Mouse (Mus musculus): ENCODE results near the gene Hsd17b12. TPM values are rescaled to one million over a fixed set of nuclear protein-coding genes. Genes with fewer than 3 reads are reported as not detected.

Hsd17b12 gene
- polyA plus RNA-seq, 1 experiment from 2014 or later: 98.4 TPM

- Histone ChIP-seq H3K36me3 (ENCODE audit: control insufficient read depth, insufficient read depth, low read length) (peaks cover 36% of the 10 kb centered on the region), H3K4me2 (no peak overlapping the region), H3K9me3 (ENCODE audit: control insufficient read depth, low read length) (no peaks in the 10 kb centered on the region), H3K27ac (ENCODE audit: low read depth, low read length) (no peak overlapping the region), H3K4me1 (replicated peaks; ENCODE audit: control insufficient read depth, insufficient read depth, low read length) (no peaks in the 10 kb centered on the region), H3K27me3 (replicated peaks; ENCODE audit: control insufficient read depth, insufficient read depth, low read length) (no peaks in the 10 kb centered on the region), H3K9ac (ENCODE audit: low read depth, low read length) (no peak overlapping the region), H3K4me3 (ENCODE audit: low read depth, low read length) (no peak overlapping the region)
- DNase-seq (ENCODE audit: low spot score) (peak; percentile 73), ATAC-seq (replicated peaks; ENCODE audit: low FRiP score) (no peak; the same call in 1 of the 2 replicates)
- WGBS: 7% methylated on average over 2 of the region's 2 CpGs
Measured at GRCm38 (mm10) chr2:94002331-94002730, 155.4 kb downstream of the Hsd17b12 start.

- DNase-seq (ENCODE audit: low spot score): no peak
- ATAC-seq (replicated peaks; ENCODE audit: low FRiP score): no peak
- Histone ChIP-seq H3K4me1 (replicated peaks; ENCODE audit: control insufficient read depth, insufficient read depth, low read length) (no peaks in the 10 kb centered on the region), H3K9ac (ENCODE audit: low read depth, low read length) (no peak overlapping the region), H3K36me3 (ENCODE audit: control insufficient read depth, insufficient read depth, low read length) (peaks cover 34% of the 10 kb centered on the region), H3K27ac (ENCODE audit: low read depth, low read length) (no peak overlapping the region), H3K27me3 (replicated peaks; ENCODE audit: control insufficient read depth, insufficient read depth, low read length) (no peaks in the 10 kb centered on the region), H3K4me3 (ENCODE audit: low read depth, low read length) (no peak overlapping the region), H3K9me3 (ENCODE audit: control insufficient read depth, low read length) (no peaks in the 10 kb centered on the region), H3K4me2 (no peak overlapping the region)
- WGBS: 81% methylated on average over 4 of the region's 4 CpGs
Measured at GRCm38 (mm10) chr2:94001918-94002317, 155.8 kb downstream of the Hsd17b12 start.

- no peaks in the 10 kb centered on the region for H3K27me3 ChIP-seq (replicated peaks; ENCODE audit: control insufficient read depth, insufficient read depth, low read length)
- no peak overlapping the region for H3K9ac ChIP-seq (ENCODE audit: low read depth, low read length)
- 91% methylated on average over 6 of the region's 6 CpGs for WGBS
- no peak for ATAC-seq (replicated peaks; ENCODE audit: low FRiP score)
- H3K4me3 ChIP-seq (ENCODE audit: low read depth, low read length): no peak overlapping the region
- no peak overlapping the region for H3K27ac ChIP-seq (ENCODE audit: low read depth, low read length)
- H3K4me2 ChIP-seq: no peak overlapping the region
- DNase-seq (ENCODE audit: low spot score): no peak
- H3K4me1 ChIP-seq (replicated peaks; ENCODE audit: control insufficient read depth, insufficient read depth, low read length): no peaks in the 10 kb centered on the region
- no peaks in the 10 kb centered on the region for H3K9me3 ChIP-seq (ENCODE audit: control insufficient read depth, low read length)
- peaks cover 31% of the 10 kb centered on the region for H3K36me3 ChIP-seq (ENCODE audit: control insufficient read depth, insufficient read depth, low read length)
Measured at GRCm38 (mm10) chr2:94001411-94001810, 156.4 kb downstream of the Hsd17b12 start.

GRCm38 (mm10) chr2:93996254-93996653 lies 161.5 kb downstream of the Hsd17b12 start, which contains the start of gene Gm27027:
Gm27027 (minus strand) TSS chr2:93996354.
- H3K36me3 ChIP-seq (ENCODE audit: control insufficient read depth, insufficient read depth, low read length): peaks cover 27% of the 10 kb centered on the region
- no peak for DNase-seq (ENCODE audit: low spot score)
- no peaks in the 10 kb centered on the region for H3K4me1 ChIP-seq (replicated peaks; ENCODE audit: control insufficient read depth, insufficient read depth, low read length)
- H3K9me3 ChIP-seq (ENCODE audit: control insufficient read depth, low read length): no peaks in the 10 kb centered on the region
- H3K4me2 ChIP-seq: no peak within 1 kb of the TSS
- no peak within 1 kb of the TSS for H3K4me3 ChIP-seq (ENCODE audit: low read depth, low read length)
- H3K27me3 ChIP-seq (replicated peaks; ENCODE audit: control insufficient read depth, insufficient read depth, low read length): no peaks in the 10 kb centered on the region
- ATAC-seq (replicated peaks; ENCODE audit: low FRiP score): no peak
- H3K9ac ChIP-seq (ENCODE audit: low read depth, low read length): no peak within 1 kb of the TSS
- WGBS: 92% methylated on average over 6 of the region's 6 CpGs
- no peak within 1 kb of the TSS for H3K27ac ChIP-seq (ENCODE audit: low read depth, low read length)

GRCm38 (mm10) chr2:93992810-93993209 lies 165.0 kb downstream of the Hsd17b12 start:
- DNase-seq (ENCODE audit: low spot score) (no peak), ATAC-seq (replicated peaks; ENCODE audit: low FRiP score) (no peak)
- no peaks in the 10 kb centered on the region for H3K9me3 ChIP-seq (ENCODE audit: control insufficient read depth, low read length)
- 76% methylated on average over 3 of the region's 3 CpGs for WGBS
- no peak overlapping the region for H3K9ac ChIP-seq (ENCODE audit: low read depth, low read length)
- H3K27ac ChIP-seq (ENCODE audit: low read depth, low read length): no peak overlapping the region
- H3K4me3 ChIP-seq (ENCODE audit: low read depth, low read length): no peak overlapping the region
- no peaks in the 10 kb centered on the region for H3K27me3 ChIP-seq (replicated peaks; ENCODE audit: control insufficient read depth, insufficient read depth, low read length)
- H3K4me2 ChIP-seq: no peak overlapping the region
- no peaks in the 10 kb centered on the region for H3K4me1 ChIP-seq (replicated peaks; ENCODE audit: control insufficient read depth, insufficient read depth, low read length)
- H3K36me3 ChIP-seq (ENCODE audit: control insufficient read depth, insufficient read depth, low read length): peaks cover 16% of the 10 kb centered on the region

- Histone ChIP-seq H3K9ac (ENCODE audit: low read depth, low read length) (no peak overlapping the region), H3K27ac (ENCODE audit: low read depth, low read length) (no peak overlapping the region), H3K27me3 (replicated peaks; ENCODE audit: control insufficient read depth, insufficient read depth, low read length) (no peaks in the 10 kb centered on the region), H3K9me3 (ENCODE audit: control insufficient read depth, low read length) (no peaks in the 10 kb centered on the region), H3K4me3 (ENCODE audit: low read depth, low read length) (no peak overlapping the region), H3K36me3 (ENCODE audit: control insufficient read depth, insufficient read depth, low read length) (peaks cover 13% of the 10 kb centered on the region; the same call in 1 of the 2 replicates), H3K4me2 (no peak overlapping the region), H3K4me1 (replicated peaks; ENCODE audit: control insufficient read depth, insufficient read depth, low read length) (no peaks in the 10 kb centered on the region)
- ATAC-seq (replicated peaks; ENCODE audit: low FRiP score) (no peak), DNase-seq (ENCODE audit: low spot score) (no peak)
- 65% methylated on average over 5 of the region's 5 CpGs for WGBS
Measured at GRCm38 (mm10) chr2:93992259-93992658, 165.5 kb downstream of the Hsd17b12 start.

- no peak for DNase-seq (ENCODE audit: low spot score)
- Histone ChIP-seq H3K36me3 (ENCODE audit: control insufficient read depth, insufficient read depth, low read length) (peaks cover 13% of the 10 kb centered on the region; the same call in 1 of the 2 replicates), H3K27ac (ENCODE audit: low read depth, low read length) (no peak overlapping the region)
Measured at GRCm38 (mm10) chr2:93991336-93991735, 166.4 kb downstream of the Hsd17b12 start.

GRCm38 (mm10) chr2:93988440-93988839 lies 169.3 kb downstream of the Hsd17b12 start:
- WGBS: 93% methylated on average over 2 of the region's 2 CpGs
- no peak for DNase-seq (ENCODE audit: low spot score)
- Histone ChIP-seq H3K4me3 (ENCODE audit: low read depth, low read length) (no peak overlapping the region), H3K27me3 (replicated peaks; ENCODE audit: control insufficient read depth, insufficient read depth, low read length) (no peaks in the 10 kb centered on the region), H3K36me3 (ENCODE audit: control insufficient read depth, insufficient read depth, low read length) (peaks cover 3% of the 10 kb centered on the region; the same call in 1 of the 2 replicates), H3K27ac (ENCODE audit: low read depth, low read length) (no peak overlapping the region), H3K4me2 (no peak overlapping the region), H3K9me3 (ENCODE audit: control insufficient read depth, low read length) (no peaks in the 10 kb centered on the region), H3K9ac (ENCODE audit: low read depth, low read length) (no peak overlapping the region), H3K4me1 (replicated peaks; ENCODE audit: control insufficient read depth, insufficient read depth, low read length) (no peaks in the 10 kb centered on the region)
- ATAC-seq (replicated peaks; ENCODE audit: low FRiP score): no peak

More at GRCm38 (mm10) chr2:93991336-93991735, 166.4 kb downstream of the Hsd17b12 start:
- Histone ChIP-seq H3K4me3 (ENCODE audit: low read depth, low read length) (no peak overlapping the region), H3K9me3 (ENCODE audit: control insufficient read depth, low read length) (no peaks in the 10 kb centered on the region), H3K4me1 (replicated peaks; ENCODE audit: control insufficient read depth, insufficient read depth, low read length) (no peaks in the 10 kb centered on the region), H3K27me3 (replicated peaks; ENCODE audit: control insufficient read depth, insufficient read depth, low read length) (no peaks in the 10 kb centered on the region), H3K9ac (ENCODE audit: low read depth, low read length) (no peak overlapping the region), H3K4me2 (no peak overlapping the region)
- WGBS: 71% methylated on average over 3 of the region's 3 CpGs
- no peak for ATAC-seq (replicated peaks; ENCODE audit: low FRiP score)
